Mouse (Mus musculus) cerebellum, adult 2 months (tissue): ENCODE results near the gene Olfr894. TPM values are rescaled to one million over a fixed set of nuclear protein-coding genes. Genes with fewer than 3 reads are reported as not detected.
"Not testable (repeated sequence)": the region's sequence is repeated elsewhere in the genome, so short reads cannot be mapped to it uniquely, and the experiment has no call there.

Source experiments
- DNase-seq, 2 experiments: peaks; one replicate each; pipeline ENCODE4 v3.0.0; 2021
- H3K27ac ChIP-seq: fragments of 200-500 bp; 2 replicates; pipeline ENCODE4 v1.5.1; 2012; ENCODE audit warnings: low read length, control low read depth, inconsistent platforms; ENCODE audit not compliant: insufficient read depth
- H3K27me3 ChIP-seq: fragments of 200-500 bp; 2 replicates; pipeline ENCODE4 v1.6.1; 2012; ENCODE audit warnings: inconsistent platforms, mild to moderate bottlenecking, low read length, moderate library complexity; ENCODE audit not compliant: control insufficient read depth, insufficient read depth
- H3K4me1 ChIP-seq: fragments of 200-500 bp; 2 replicates; pipeline ENCODE4 v1.6.1; 2011; ENCODE audit warnings: low read length; ENCODE audit not compliant: control insufficient read depth, insufficient read depth
- H3K4me3 ChIP-seq: fragments of 200-500 bp; replicated peaks from 2 replicates; pipeline ENCODE3; 2011; ENCODE audit warnings: mild to moderate bottlenecking, low read depth, low read length, control low read depth; ENCODE audit not compliant: insufficient read depth
- CTCF ChIP-seq: fragments of 200-500 bp; IDR thresholded peaks from 2 replicates; pipeline ENCODE4 v1.5.1; 2011; ENCODE audit warnings: low read depth, mild to moderate bottlenecking, control low read depth, low read length, moderate library complexity, borderline replicate concordance; ENCODE audit not compliant: insufficient read depth
- POLR2A ChIP-seq: fragments of 200-500 bp; IDR thresholded peaks from 2 replicates; pipeline ENCODE4 v1.6.1; 2011; ENCODE audit warnings: low read length, control low read depth, borderline replicate concordance; ENCODE audit not compliant: insufficient read depth
- WGBS: fragments of 180-500 bp; shearing (Covaris S2); methylation state at CpG from one replicate; pipeline ENCODE4 v1.1.7; 2018; 5-methylcytosine and 5-hydroxymethylcytosine counted together
- polyA plus RNA-seq: library from polyadenylated mRNA; depleted of rRNA; stranded (reverse); fragments of >200 nt; gene quantifications from 2 replicates; pipeline ENCODE4 v1.2.3, GENCODE M21; 2012; rRNA removed

Olfr894 gene
- not detected in 2 replicates for polyA plus RNA-seq

- Histone ChIP-seq H3K27ac (no peak within 1 kb of the TSS), H3K27me3 (no peaks in the 10 kb centered on the region), H3K4me3 (no peak within 1 kb of the TSS), H3K4me1 (no peaks in the 10 kb centered on the region)
- no peak for TF ChIP-seq POLR2A
- TF ChIP-seq CTCF: no peak
- DNase-seq: no peak
Observed at GRCm38 (mm10) chr9:38217755-38218154, at the start of gene Olfr894. Gene Olfr894, plus strand, starts transcription at chr9:38218055.

DNA sequence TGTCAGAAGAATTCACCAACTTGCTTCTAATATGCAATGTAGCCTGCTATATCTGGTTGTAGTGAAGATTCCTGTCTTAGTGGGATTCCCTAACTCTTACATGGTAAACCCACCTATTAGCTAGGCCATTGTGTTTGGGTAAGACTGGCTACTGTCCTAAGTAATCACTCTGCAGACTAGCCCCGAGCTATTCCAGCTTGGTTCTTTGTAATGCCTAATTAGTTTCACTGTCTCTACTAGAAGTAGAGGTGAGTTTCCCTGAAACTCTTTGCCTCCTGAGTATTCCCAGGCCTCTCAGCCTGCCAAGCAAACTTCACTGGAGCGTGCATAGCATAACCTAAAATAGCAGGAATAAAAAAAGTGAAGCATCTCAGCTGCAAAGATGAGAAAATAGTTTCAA is 49.5 kb upstream of the Olfr894 start:
- WGBS: 32% methylated on average over 2 of the region's 2 CpGs
- not testable (repeated sequence) for H3K4me3 ChIP-seq, DNase-seq, H3K27me3 ChIP-seq, H3K4me1 ChIP-seq, H3K27ac ChIP-seq

- no peak within 1 kb of the TSS for H3K27ac ChIP-seq
- TF ChIP-seq CTCF: no peak
- no peak for TF ChIP-seq POLR2A
- WGBS: 71% methylated on average over 1 of the region's 1 CpGs
- H3K27me3 ChIP-seq: no peaks in the 10 kb centered on the region
- no peak for DNase-seq
- no peak within 1 kb of the TSS for H3K4me3 ChIP-seq
- no peaks in the 10 kb centered on the region for H3K4me1 ChIP-seq
Observed at GRCm38 (mm10) chr9:38180721-38181120, 37.1 kb upstream of the Olfr894 start, which contains the start of gene Olfr891. Gene Olfr891, minus strand, starts transcription at chr9:38180821.

DNA sequence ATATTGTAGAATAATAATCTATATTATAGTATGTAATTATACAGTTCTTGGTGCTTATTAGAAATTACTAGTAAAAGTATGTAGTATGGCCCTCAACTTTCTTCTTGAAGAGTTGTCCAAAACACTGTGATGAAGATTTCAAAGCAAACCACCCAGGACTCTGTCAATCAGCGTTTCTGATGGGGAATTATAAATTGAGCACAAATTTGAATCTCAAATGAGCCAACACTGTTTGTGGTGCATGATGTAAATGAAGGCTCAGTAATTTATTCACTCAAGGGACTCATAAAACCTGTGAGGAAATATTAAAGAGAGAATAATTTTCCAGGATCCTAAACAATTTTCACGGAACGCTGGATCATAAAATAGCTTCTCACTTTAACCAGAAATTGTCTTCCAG is 9.8 kb upstream of the Olfr894 start, which contains the start of gene Olfr893:
TSS of gene Olfr893 (plus strand) at position 301 of the 400 bp plus-strand sequence.
- H3K4me3 ChIP-seq: no peak within 1 kb of the TSS
- no peak within 1 kb of the TSS for H3K27ac ChIP-seq
- WGBS: 56% methylated on average over 3 of the region's 3 CpGs
- DNase-seq: no peak
- TF ChIP-seq POLR2A (no peak), CTCF (no peak)
- no peaks in the 10 kb centered on the region for H3K27me3 ChIP-seq
- no peaks in the 10 kb centered on the region for H3K4me1 ChIP-seq

- TF ChIP-seq CTCF (no peak), POLR2A (no peak)
- Histone ChIP-seq H3K27ac (no peak within 1 kb of the TSS), H3K4me3 (no peak within 1 kb of the TSS), H3K27me3 (no peaks in the 10 kb centered on the region), H3K4me1 (no peaks in the 10 kb centered on the region)
- DNase-seq: no peak
Observed at GRCm38 (mm10) chr9:38252474-38252873, 34.6 kb downstream of the Olfr894 start, which contains the start of gene Olfr143. Gene Olfr143, plus strand, starts transcription at chr9:38252774.

- H3K27ac ChIP-seq: no peak within 1 kb of the TSS
Observed at GRCm38 (mm10) chr9:38267551-38267950, 49.7 kb downstream of the Olfr894 start, which contains the start of gene Olfr895. Gene Olfr895, plus strand, starts transcription at chr9:38267851.

More at GRCm38 (mm10) chr9:38267551-38267950, 49.7 kb downstream of the Olfr894 start, which contains the start of gene Olfr895:
- no peaks in the 10 kb centered on the region for H3K27me3 ChIP-seq
- H3K4me3 ChIP-seq: no peak within 1 kb of the TSS
- no peaks in the 10 kb centered on the region for H3K4me1 ChIP-seq
- TF ChIP-seq CTCF (no peak), POLR2A (no peak)
- DNase-seq: no peak

Other genes starting within 250 kb of the Olfr894 start
- gene Olfr881, start 226.2 kb upstream of the Olfr894 start, polyA plus RNA-seq: not detected in 2 replicates
- not detected in 2 replicates for gene Olfr883, start 192.2 kb upstream of the Olfr894 start, polyA plus RNA-seq
- not detected in 2 replicates for gene Olfr884, start 171.5 kb upstream of the Olfr894 start, polyA plus RNA-seq
- gene Olfr885, start 156.7 kb upstream of the Olfr894 start, polyA plus RNA-seq: not detected in 2 replicates
- gene Olfr887, start 134.0 kb upstream of the Olfr894 start, polyA plus RNA-seq: not detected in 2 replicates
- not detected in 2 replicates for gene Olfr888, start 109.9 kb upstream of the Olfr894 start, polyA plus RNA-seq
- not detected in 2 replicates for gene Olfr889, start 102.9 kb upstream of the Olfr894 start, polyA plus RNA-seq
- not detected in 2 replicates for gene Olfr890, start 75.5 kb upstream of the Olfr894 start, polyA plus RNA-seq
- not detected in 2 replicates for gene Olfr891, start 37.2 kb upstream of the Olfr894 start, polyA plus RNA-seq
- gene Olfr893, start 9.7 kb upstream of the Olfr894 start, polyA plus RNA-seq: not detected in 2 replicates
- not detected in 2 replicates for gene Olfr143, start 34.7 kb downstream of the Olfr894 start, polyA plus RNA-seq
- not detected in 2 replicates for gene Olfr895, start 49.8 kb downstream of the Olfr894 start, polyA plus RNA-seq
- not detected in 2 replicates for gene Olfr896-ps1, start 73.1 kb downstream of the Olfr894 start, polyA plus RNA-seq
- not detected in 2 replicates for gene Olfr25, start 111.0 kb downstream of the Olfr894 start, polyA plus RNA-seq
- not detected in 2 replicates for gene Olfr898, start 130.4 kb downstream of the Olfr894 start, polyA plus RNA-seq
- gene Olfr250, start 148.8 kb downstream of the Olfr894 start, polyA plus RNA-seq: not detected in 2 replicates
- not detected in 2 replicates for gene Olfr251, start 159.0 kb downstream of the Olfr894 start, polyA plus RNA-seq
- gene Olfr147, start 183.6 kb downstream of the Olfr894 start, polyA plus RNA-seq: not detected in 2 replicates
- gene Olfr901, start 211.4 kb downstream of the Olfr894 start, polyA plus RNA-seq: not detected in 2 replicates
- not detected in 2 replicates for gene Olfr902, start 229.6 kb downstream of the Olfr894 start, polyA plus RNA-seq
- not detected in 2 replicates for gene Olfr904, start 245.1 kb downstream of the Olfr894 start, polyA plus RNA-seq